Mouse (Mus musculus) liver, embryonic 14.5 days (tissue): ENCODE data around the gene Odaph. TPM values are rescaled to one million over a fixed set of nuclear protein-coding genes. Genes with fewer than 3 reads are reported as not detected.

Experiments
- ATAC-seq: fragments of 200-750 bp; cut with Nextera tagmentation; 2 replicates; pipeline ENCODE4 v1.8.0; 2017; ENCODE audit warnings: moderate number of reproducible peaks, mild to moderate bottlenecking, moderate library complexity; ENCODE audit not compliant: insufficient read depth
- DNase-seq, 3 experiments: peaks; one replicate each; pipeline ENCODE4 v3.0.0-alpha.2; 2012 to 2013; ENCODE audit warnings: low read depth in 3 of 3, low spot score in 3 of 3
- H3K27ac ChIP-seq: fragments of 300-500 bp; sonication (generic); 2 replicates; pipeline ENCODE4 v1.5.1; 2014; ENCODE audit warnings: moderate library complexity, mild to moderate bottlenecking, control low read depth, inconsistent platforms
- H3K27me3 ChIP-seq: fragments of 300-500 bp; sonication (generic); 2 replicates; pipeline ENCODE4 v1.6.1; 2014; ENCODE audit warnings: mild to moderate bottlenecking, low read length, moderate library complexity; ENCODE audit not compliant: control insufficient read depth, insufficient read depth
- H3K36me3 ChIP-seq: fragments of 300-500 bp; sonication (generic); replicated peaks from 2 replicates; pipeline ENCODE4 v1.6.1; 2014; ENCODE audit warnings: low read depth; ENCODE audit not compliant: control insufficient read depth, insufficient read depth
- H3K4me1 ChIP-seq, 2 experiments: fragments of 200-500 bp in 1 of 2; fragments of 300-500 bp in 1 of 2; sonication (generic) in 1 of 2; replicated peaks; 2 replicates each; pipeline ENCODE4 v1.6.1; 2012 to 2014; ENCODE audit warnings: antibody characterized with exemption in 1 of 2, inconsistent platforms in 1 of 2, low read length in 1 of 2; ENCODE audit not compliant: control insufficient read depth in 2 of 2, insufficient read depth in 2 of 2
- H3K4me2 ChIP-seq: fragments of 300-500 bp; sonication (generic); 2 replicates; pipeline ENCODE4 v1.6.1; 2014; ENCODE audit warnings: low read depth, mild to moderate bottlenecking, control low read depth, moderate library complexity
- H3K4me3 ChIP-seq, 2 experiments: fragments of 200-500 bp in 1 of 2; fragments of 300-500 bp in 1 of 2; sonication (generic) in 1 of 2; 2 replicates each; pipeline ENCODE4 v1.5.1; 2012 to 2014; ENCODE audit warnings: low read depth in 2 of 2, low read length in 2 of 2, mild to moderate bottlenecking in 2 of 2, control low read depth in 1 of 2, inconsistent platforms in 1 of 2, moderate library complexity in 1 of 2; ENCODE audit not compliant: insufficient read depth in 1 of 2
- H3K9ac ChIP-seq: fragments of 300-500 bp; sonication (generic); replicated peaks from 2 replicates; pipeline ENCODE4 v1.6.1; 2014; ENCODE audit warnings: mild to moderate bottlenecking, control low read depth, moderate library complexity
- H3K9me3 ChIP-seq: fragments of 300-500 bp; sonication (generic); 2 replicates; pipeline ENCODE4 v1.6.1; 2016; ENCODE audit warnings: low read length, mixed read lengths; ENCODE audit not compliant: control insufficient read depth
- CTCF ChIP-seq: IDR thresholded peaks from 2 replicates; pipeline ENCODE4 v1.5.1; 2016; ENCODE audit warnings: antibody characterized with exemption, low read depth, control low read depth
- EP300 ChIP-seq: IDR thresholded peaks from 2 replicates; pipeline ENCODE4 v1.6.1; 2016; ENCODE audit warnings: antibody characterized with exemption, low read depth
- WGBS: fragments of 180-500 bp; shearing (Covaris S2); extraction: QIAGEN DNeasy Blood & Tissue Kit; methylation state at CpG from one replicate; pipeline ENCODE4 v1.1.7; 2014; ENCODE audit not compliant: insufficient replicate concordance; 5-methylcytosine and 5-hydroxymethylcytosine counted together
- polyA plus RNA-seq, 2 experiments: library from polyadenylated mRNA; depleted of rRNA in 1 of 2; stranded (reverse) in 1 of 2; unstranded in 1 of 2; fragments of >200 nt; fragmentation: Nextera tagmentation in 1 of 2; extraction: Ambion mirVana in 1 of 2; gene quantifications; 2 replicates each; pipeline versions ENCODE4 v1.2.1 to v1.2.3; 2012 to 2014

Gene Odaph
- polyA plus RNA-seq, 2 experiments, result not detected

- H3K4me1 ChIP-seq, result no peaks in the 10 kb centered on the region
- H3K27ac ChIP-seq, result no peak overlapping the region
- no peaks in the 10 kb centered on the region for H3K36me3 ChIP-seq
- ATAC-seq, result no peak
- no peak overlapping the region for H3K4me3 ChIP-seq
- WGBS, result 73% methylated on average over 2 of the region's 2 CpGs
- no peak overlapping the region for H3K9ac ChIP-seq
- no peaks in the 10 kb centered on the region for H3K9me3 ChIP-seq
- H3K27me3 ChIP-seq, result no peaks in the 10 kb centered on the region
- no peak for DNase-seq
- no peak overlapping the region for H3K4me2 ChIP-seq
- TF ChIP-seq EP300, result no peak
- no peak for TF ChIP-seq CTCF
Observed at GRCm38 (mm10) chr5:91987799-91988198, 524 bp downstream of the Odaph start.

- H3K27ac ChIP-seq, result no peak overlapping the region
- H3K4me2 ChIP-seq, result no peak overlapping the region
- no peak overlapping the region for H3K9ac ChIP-seq
- no peaks in the 10 kb centered on the region for H3K27me3 ChIP-seq
- no peak for TF ChIP-seq CTCF
- no peak for TF ChIP-seq EP300
- H3K9me3 ChIP-seq, result no peaks in the 10 kb centered on the region
- no peak for ATAC-seq
- H3K4me3 ChIP-seq, result no peak overlapping the region
- DNase-seq, result no peak
- no peaks in the 10 kb centered on the region for H3K36me3 ChIP-seq
- 67% methylated on average over 9 of the region's 9 CpGs for WGBS
- H3K4me1 ChIP-seq, result no peaks in the 10 kb centered on the region
Observed at GRCm38 (mm10) chr5:91989261-91989660, 2.0 kb downstream of the Odaph start.

GRCm38 (mm10) chr5:91991191-91991937 is 4.1 kb downstream of the Odaph start:
- 47% methylated on average over 6 of the region's 6 CpGs for WGBS
- no peak for DNase-seq
- ATAC-seq, result no peak
- no peak overlapping the region for H3K4me3 ChIP-seq
- no peaks in the 10 kb centered on the region for H3K9me3 ChIP-seq
- H3K27me3 ChIP-seq, result no peaks in the 10 kb centered on the region
- no peaks in the 10 kb centered on the region for H3K4me1 ChIP-seq
- TF ChIP-seq EP300 (no peak), CTCF (no peak)
- no peak overlapping the region for H3K4me2 ChIP-seq
- no peak overlapping the region for H3K27ac ChIP-seq
- H3K9ac ChIP-seq, result no peak overlapping the region
- H3K36me3 ChIP-seq, result no peaks in the 10 kb centered on the region

DNA sequence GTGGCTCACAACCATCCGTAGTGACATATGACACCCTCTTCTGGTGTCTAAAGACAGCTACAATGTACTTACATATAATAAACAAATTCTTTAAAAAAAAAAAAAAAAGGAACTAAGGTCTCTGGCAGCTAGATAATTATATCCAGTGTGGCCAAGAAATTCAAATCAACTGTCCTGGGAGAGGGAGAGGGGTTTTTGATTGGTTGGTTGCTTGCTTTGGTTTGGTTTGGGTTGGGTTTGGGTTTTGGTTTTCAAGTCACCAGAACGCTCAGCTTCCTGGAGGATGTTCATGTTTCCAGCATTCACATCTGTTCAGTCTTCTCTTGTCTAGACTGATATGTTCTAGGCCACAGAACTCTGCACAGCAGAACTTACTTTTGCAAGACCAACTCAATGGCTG is 5.8 kb downstream of the Odaph start:
- no peaks in the 10 kb centered on the region for H3K27me3 ChIP-seq
- H3K9me3 ChIP-seq, result no peaks in the 10 kb centered on the region
- H3K9ac ChIP-seq, result no peak overlapping the region
- no peak for TF ChIP-seq EP300
- TF ChIP-seq CTCF, result no peak
- DNase-seq, result no peak
- no peak for ATAC-seq
- H3K4me2 ChIP-seq, result no peak overlapping the region
- H3K36me3 ChIP-seq, result no peaks in the 10 kb centered on the region
- H3K27ac ChIP-seq, result no peak overlapping the region
- WGBS, result 70% methylated on average over 2 of the region's 2 CpGs
- no peaks in the 10 kb centered on the region for H3K4me1 ChIP-seq
- H3K4me3 ChIP-seq, result no peak overlapping the region

DNA sequence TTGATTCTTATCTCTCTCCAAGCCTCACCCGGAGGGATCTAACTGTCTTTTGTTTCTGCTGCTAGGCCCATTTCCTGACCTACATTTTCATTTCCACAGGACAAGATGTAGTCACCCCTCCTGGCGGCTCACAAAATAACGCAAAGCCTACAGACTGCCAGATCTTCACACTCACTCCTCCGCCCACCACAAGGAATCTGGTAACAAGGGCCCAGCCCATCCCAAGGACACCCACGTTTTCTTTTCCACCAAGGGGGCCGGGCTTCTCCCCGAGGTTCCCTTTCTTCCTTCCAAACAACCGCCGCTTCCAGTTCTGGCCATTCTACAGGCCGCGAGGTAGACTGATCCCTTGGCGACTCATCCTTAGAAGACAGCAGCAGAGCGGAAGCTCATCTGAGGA is 7.3 kb downstream of the Odaph start:
- no peaks in the 10 kb centered on the region for H3K4me1 ChIP-seq
- no peak for TF ChIP-seq EP300
- no peak for TF ChIP-seq CTCF
- no peaks in the 10 kb centered on the region for H3K36me3 ChIP-seq
- DNase-seq, result no peak
- no peak overlapping the region for H3K4me2 ChIP-seq
- WGBS, result 61% methylated on average over 13 of the region's 13 CpGs
- no peak for ATAC-seq
- H3K9ac ChIP-seq, result no peak overlapping the region
- H3K27ac ChIP-seq, result no peak overlapping the region
- H3K27me3 ChIP-seq, result no peaks in the 10 kb centered on the region
- H3K9me3 ChIP-seq, result no peaks in the 10 kb centered on the region
- H3K4me3 ChIP-seq, result no peak overlapping the region
